In genomic region chr17:86337076-86337475, GRCm38 (mm10) we compare ENCODE assay signal across 8 mouse cellular contexts.
A peak's percentile ranks its signal among the peaks of the same experiment; 100 is the strongest.
DNase-seq lines count a peak whose midpoint lies in the region; TF ChIP-seq lines count a peak whose summit lies in the region.

No protein-coding gene starts in this region.

- TF ChIP-seq CTCF in bone marrow, adult 2 months (IDR thresholded peaks at IDR 0.05; ENCODE audit: control insufficient read depth, insufficient read depth, low read length): no peak

- peak overlapping the region; percentile 80 for H3K27ac ChIP-seq in bone marrow, adult 2 months (ENCODE audit: control insufficient read depth, insufficient read depth, low read depth, low read length, poor library complexity)

- 8% methylated on average over 3 of the region's 3 CpGs for WGBS in bone marrow, adult 2 months

- peaks cover 10% of the 10 kb centered on the region for H3K4me1 ChIP-seq in bone marrow, adult 2 months (ENCODE audit: control insufficient read depth, insufficient read depth, low read length)

- no peak for TF ChIP-seq POLR2A in bone marrow, adult 2 months (IDR thresholded peaks at IDR 0.05; ENCODE audit: borderline replicate concordance, control insufficient read depth, low read depth, low read length)

- DNase-seq in CD8-positive naive resting alpha-beta T cell, adult 2 months (ENCODE audit: low read depth in 2 of 2, low spot score in 2 of 2): peak; percentile 37 to 41
- DNase-seq in kidney, postnatal 25 days: peak; percentile 47 to 76
- peak; percentile 52 for DNase-seq in skeletal muscle tissue, adult 2 months (ENCODE audit: low read depth, low spot score)
- DNase-seq in left cerebral cortex, adult 18-20 months (ENCODE audit: low spot score in 2 of 2): no peak
- no peak for DNase-seq in cerebellum, postnatal 14 days
- DNase-seq in cerebellum, adult 9-10 months: no peak
- DNase-seq in cerebellum, postnatal 36 days: no peak

- no peak overlapping the region for H3K4me3 ChIP-seq in bone marrow, adult 2 months (replicated peaks; ENCODE audit: control insufficient read depth, low read depth, low read length)

Comparison
In these comparisons a context has a peak if more than half of its experiments do, and no peak if none do; other contexts are left out.
1. DNase-seq: peak in CD8-positive naive resting alpha-beta T cell, adult 2 months (2 of 2), kidney, postnatal 25 days (2 of 2) and skeletal muscle tissue, adult 2 months (single experiment); none in left cerebral cortex, adult 18-20 months (0 of 2), cerebellum, postnatal 14 days (0 of 2), cerebellum, adult 9-10 months (single experiment) and cerebellum, postnatal 36 days (0 of 2).